Mouse (Mus musculus) liver, adult 2 months (tissue): ENCODE measurements around the gene Gcnt2. TPM values are rescaled to one million over a fixed set of nuclear protein-coding genes. Genes with fewer than 3 reads are reported as not detected.
A peak's percentile ranks its signal among the peaks of the same experiment; 100 is the strongest.
"Not testable (repeated sequence)": the region's sequence is repeated elsewhere in the genome, so short reads cannot be mapped to it uniquely, and the experiment has no call there.

Experiments used
- DNase-seq: peaks from one replicate; pipeline ENCODE4 v3.0.0-alpha.2; 2011; ENCODE audit warnings: low read depth, low spot score; ENCODE audit errors: extremely low read depth
- H3K27ac ChIP-seq: fragments of 200-500 bp; replicated peaks from 2 replicates; pipeline ENCODE4 v1.5.1; 2012; ENCODE audit warnings: low read depth, mild to moderate bottlenecking, control low read depth, inconsistent platforms, low read length; ENCODE audit not compliant: insufficient read depth
- H3K27me3 ChIP-seq: fragments of 200-500 bp; 2 replicates; pipeline ENCODE4 v1.6.1; 2012; ENCODE audit warnings: mild to moderate bottlenecking, moderate library complexity, low read length, inconsistent platforms; ENCODE audit not compliant: control insufficient read depth, insufficient read depth
- H3K36me3 ChIP-seq: fragments of 200-500 bp; 2 replicates; pipeline ENCODE4 v1.6.1; 2012; ENCODE audit warnings: low read length, inconsistent platforms; ENCODE audit not compliant: control insufficient read depth, insufficient read depth
- H3K4me1 ChIP-seq: fragments of 200-500 bp; 2 replicates; pipeline ENCODE4 v1.6.1; 2011; ENCODE audit warnings: low read length; ENCODE audit not compliant: control insufficient read depth, insufficient read depth
- H3K4me3 ChIP-seq: fragments of 200-500 bp; 2 replicates; pipeline ENCODE4 v1.5.1; 2011; ENCODE audit warnings: low read depth, mild to moderate bottlenecking, control low read depth, low read length, moderate library complexity; ENCODE audit not compliant: insufficient read depth
- H3K79me2 ChIP-seq: fragments of 200-500 bp; 2 replicates; pipeline ENCODE4 v1.6.1; 2012; ENCODE audit warnings: inconsistent platforms, mild to moderate bottlenecking, low read length, moderate library complexity; ENCODE audit not compliant: control insufficient read depth, insufficient read depth
- H3K9ac ChIP-seq: fragments of 200-500 bp; 2 replicates; pipeline ENCODE4 v1.6.1; 2012; ENCODE audit warnings: low read depth, mild to moderate bottlenecking, control low read depth, inconsistent platforms, low read length
- CTCF ChIP-seq: fragments of 200-500 bp; IDR thresholded peaks from 2 replicates; pipeline ENCODE4 v1.5.1; 2011; ENCODE audit warnings: low read depth, low read length, control low read depth
- POLR2A ChIP-seq: fragments of 200-500 bp; IDR thresholded peaks from 2 replicates; pipeline ENCODE4 v1.6.1; 2011; ENCODE audit warnings: low read length, control low read depth; ENCODE audit not compliant: insufficient read depth; ENCODE audit errors: extremely low read depth
- WGBS: fragments of 180-500 bp; shearing (Covaris S2); methylation state at CpG from one replicate; pipeline ENCODE4 v1.1.7; 2018; 5-methylcytosine and 5-hydroxymethylcytosine counted together
- polyA plus RNA-seq: library from polyadenylated mRNA; depleted of rRNA; stranded (reverse); fragments of >200 nt; gene quantifications from 2 replicates; pipeline ENCODE4 v1.2.3, GENCODE M21; 2012
- total RNA-seq: library from RNA; depleted of rRNA; stranded (reverse); fragments of >200 nt; gene quantifications from 2 replicates; pipeline ENCODE4 v1.2.3, GENCODE M21; 2014

Gcnt2 gene
- total and polyA plus RNA-seq, 2 experiments = 2.8 to 14.7 TPM

- Histone ChIP-seq H3K4me1 (peaks cover 14% of the 10 kb centered on the region), H3K27me3 (no peaks in the 10 kb centered on the region), H3K79me2 (peaks cover 21% of the 10 kb centered on the region; the same call in 1 of the 2 replicates), H3K36me3 (no peaks in the 10 kb centered on the region), H3K4me3 (no peak overlapping the region), H3K9ac (no peak overlapping the region), H3K27ac (no peak overlapping the region)
- TF ChIP-seq CTCF (no peak), POLR2A (no peak)
- no peak for DNase-seq
- 85% methylated on average over 3 of the region's 3 CpGs for WGBS
Measured at GRCm38 (mm10) chr13:40893573-40893972, 34.0 kb downstream of the Gcnt2 start.

GRCm38 (mm10) chr13:40898049-40898690 is 38.6 kb downstream of the Gcnt2 start:
- not testable (repeated sequence) for H3K4me1 ChIP-seq, H3K36me3 ChIP-seq, H3K27me3 ChIP-seq, DNase-seq, H3K4me3 ChIP-seq
- peak overlapping the region; percentile 7 for H3K27ac ChIP-seq
- peaks cover 21% of the 10 kb centered on the region for H3K79me2 ChIP-seq
- 19% methylated on average over 14 of the region's 14 CpGs for WGBS
- H3K9ac ChIP-seq = 0 out of 2 replicates have a peak overlapping the region, but pooled peaks have one; percentile 4

GRCm38 (mm10) chr13:40898698-40899097 is 39.1 kb downstream of the Gcnt2 start:
- DNase-seq = peak; percentile 85
- H3K27ac ChIP-seq = peak overlapping the region; percentile 7
- no peaks in the 10 kb centered on the region for H3K27me3 ChIP-seq
- H3K36me3 ChIP-seq = no peaks in the 10 kb centered on the region
- peaks cover 7% of the 10 kb centered on the region for H3K4me1 ChIP-seq
- no peak overlapping the region for H3K9ac ChIP-seq
- no peak overlapping the region for H3K4me3 ChIP-seq
- no peak for TF ChIP-seq CTCF
- no peak for TF ChIP-seq POLR2A
- H3K79me2 ChIP-seq = peaks cover 18% of the 10 kb centered on the region
- 47% methylated on average over 4 of the region's 4 CpGs for WGBS

- H3K27ac ChIP-seq = no peak overlapping the region
- H3K36me3 ChIP-seq = no peaks in the 10 kb centered on the region
- WGBS = 93% methylated on average over 8 of the region's 8 CpGs
- H3K79me2 ChIP-seq = peaks cover 26% of the 10 kb centered on the region
- H3K4me1 ChIP-seq = peaks cover 7% of the 10 kb centered on the region
- no peak overlapping the region for H3K4me3 ChIP-seq
- TF ChIP-seq POLR2A (no peak), CTCF (no peak)
- no peaks in the 10 kb centered on the region for H3K27me3 ChIP-seq
- H3K9ac ChIP-seq = no peak overlapping the region
- DNase-seq = no peak
Measured at GRCm38 (mm10) chr13:40899349-40899993, 39.9 kb downstream of the Gcnt2 start.

GRCm38 (mm10) chr13:40899994-40900970 is 40.7 kb downstream of the Gcnt2 start:
- Histone ChIP-seq H3K4me1 (peaks cover 9% of the 10 kb centered on the region), H3K79me2 (peaks cover 29% of the 10 kb centered on the region), H3K27me3 (no peaks in the 10 kb centered on the region), H3K4me3 (no peak overlapping the region), H3K27ac (no peak overlapping the region), H3K36me3 (no peaks in the 10 kb centered on the region), H3K9ac (no peak overlapping the region)
- no peak for DNase-seq
- 88% methylated on average over 15 of the region's 15 CpGs for WGBS
- TF ChIP-seq POLR2A (no peak), CTCF (no peak)
